10 mouse cellular contexts compared by ENCODE assay signal in the genomic region with DNA sequence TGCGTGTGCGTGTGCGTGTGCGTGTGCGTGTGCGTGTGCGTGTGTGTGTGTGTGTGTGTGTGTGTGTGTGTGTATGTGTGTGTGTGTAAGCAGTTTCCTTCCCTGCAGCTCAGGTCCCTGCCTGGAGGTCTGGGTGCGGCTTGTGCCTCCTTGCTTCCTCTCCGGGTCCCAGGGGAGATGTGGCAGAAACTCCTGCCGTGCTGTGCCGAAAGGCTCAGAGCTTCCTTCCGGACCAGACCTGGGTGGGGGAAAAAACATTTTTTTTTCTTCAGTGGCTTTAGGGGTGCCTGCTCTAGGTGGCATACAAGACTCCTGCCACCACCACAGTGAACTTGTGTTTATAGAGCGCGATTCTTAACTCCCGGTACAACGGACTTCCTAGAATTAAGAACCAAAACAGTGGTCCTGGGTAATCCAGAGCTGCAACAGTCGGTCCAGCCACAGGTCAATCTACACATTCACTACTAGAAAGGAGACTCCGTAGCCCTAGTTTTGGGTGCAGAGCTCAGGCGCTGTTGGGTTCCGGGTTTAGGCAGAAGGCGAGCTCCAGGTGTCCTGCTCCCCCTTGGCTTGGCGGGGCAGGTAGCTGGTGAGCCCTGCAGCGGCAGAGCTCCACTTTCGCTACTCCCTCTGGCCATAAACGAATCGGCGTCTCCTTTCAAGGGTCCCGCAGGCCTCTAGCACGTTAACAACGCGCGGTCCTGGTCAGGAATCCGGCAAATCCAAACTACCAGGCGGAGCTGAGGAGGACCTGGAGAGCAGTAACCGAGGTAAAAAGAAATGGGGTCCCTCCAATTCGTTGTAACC. TPM values are rescaled to one million over a fixed set of nuclear protein-coding genes. Genes with fewer than 3 reads are reported as not detected.
DNase-seq lines count a peak whose midpoint lies in the region; ATAC-seq lines count a peak whose summit lies in the region.
"Had no signal": no experiment of that assay in that cellular context is flagged by ENCODE, and none has a peak within 500 bp of the region (broad histone marks: within the 10 kb centered on the region; RNA-seq: fewer than 3 reads in every experiment).

A gene (plus strand): TSS at position 535 of the 807 bp plus-strand sequence.

- H3K36me3 ChIP-seq in forebrain, embryonic 11.5 days (ENCODE audit: control insufficient read depth, insufficient read depth, low read length), result no peaks in the 10 kb centered on the region
- no peaks in the 10 kb centered on the region for H3K36me3 ChIP-seq in forebrain, embryonic 14.5 days (ENCODE audit: control insufficient read depth, insufficient read depth, low read length)
- H3K36me3 ChIP-seq in limb, embryonic 10.5 days, result no peaks in the 10 kb centered on the region
- H3K36me3 ChIP-seq in neural tube, embryonic 11.5 days (ENCODE audit: control insufficient read depth, insufficient read depth, low read length), result no peaks in the 10 kb centered on the region

- no peak within 1 kb of the TSS for H3K9ac ChIP-seq in forebrain, embryonic 11.5 days (ENCODE audit: low read length)
- no peak within 1 kb of the TSS for H3K9ac ChIP-seq in forebrain, embryonic 14.5 days (ENCODE audit: low read length)
- no peak within 1 kb of the TSS for H3K9ac ChIP-seq in neural tube, embryonic 11.5 days (ENCODE audit: low read length)

- no peak within 1 kb of the TSS for H3K27ac ChIP-seq in forebrain, embryonic 11.5 days (ENCODE audit: low read depth, low read length)
- H3K27ac ChIP-seq in forebrain, embryonic 14.5 days (ENCODE audit: low read depth, low read length), result no peak within 1 kb of the TSS
- no peak within 1 kb of the TSS for H3K27ac ChIP-seq in limb, embryonic 10.5 days
- H3K27ac ChIP-seq in neural tube, embryonic 11.5 days (ENCODE audit: low read depth, low read length), result no peak within 1 kb of the TSS

- no peak within 1 kb of the TSS; the same call in 1 of the 2 replicates for H3K4me2 ChIP-seq in forebrain, embryonic 11.5 days (ENCODE audit: low read depth, low read length, severe bottlenecking)
- no peak within 1 kb of the TSS for H3K4me2 ChIP-seq in forebrain, embryonic 14.5 days (ENCODE audit: low read length)
- 0 out of 2 replicates have a peak within 1 kb of the TSS, but pooled peaks have one; percentile 7 for H3K4me2 ChIP-seq in neural tube, embryonic 11.5 days (ENCODE audit: low read depth)

- peaks cover 53% of the 10 kb centered on the region for H3K27me3 ChIP-seq in forebrain, embryonic 11.5 days (ENCODE audit: control insufficient read depth, insufficient read depth, low read length)
- peaks cover 43% of the 10 kb centered on the region for H3K27me3 ChIP-seq in forebrain, embryonic 14.5 days (replicated peaks; ENCODE audit: control insufficient read depth, insufficient read depth, low read length)
- H3K27me3 ChIP-seq in limb, embryonic 10.5 days (ENCODE audit: low read depth, poor library complexity, severe bottlenecking), result peaks cover 77% of the 10 kb centered on the region
- peaks cover 51% of the 10 kb centered on the region for H3K27me3 ChIP-seq in neural tube, embryonic 11.5 days (ENCODE audit: control insufficient read depth, insufficient read depth, low read length)

- H3K4me1 ChIP-seq in forebrain, embryonic 11.5 days (replicated peaks; ENCODE audit: control insufficient read depth, insufficient read depth, low read length), result peaks cover 20% of the 10 kb centered on the region
- H3K4me1 ChIP-seq in forebrain, embryonic 14.5 days (ENCODE audit: control insufficient read depth, insufficient read depth, low read length), result no peaks in the 10 kb centered on the region
- peaks cover 41% of the 10 kb centered on the region for H3K4me1 ChIP-seq in limb, embryonic 10.5 days
- 0 out of 2 replicates have a peak, but pooled peaks cover 3% of the 10 kb centered on the region for H3K4me1 ChIP-seq in neural tube, embryonic 11.5 days (ENCODE audit: control insufficient read depth, insufficient read depth, low read length)

- no peak within 1 kb of the TSS for H3K4me3 ChIP-seq in forebrain, embryonic 11.5 days (ENCODE audit: low read depth, low read length)
- no peak within 1 kb of the TSS for H3K4me3 ChIP-seq in forebrain, embryonic 14.5 days (ENCODE audit: low read depth, low read length)
- peak within 1 kb of the TSS; percentile 31 for H3K4me3 ChIP-seq in limb, embryonic 10.5 days
- H3K4me3 ChIP-seq in neural tube, embryonic 11.5 days (ENCODE audit: low read depth, low read length), result no peak within 1 kb of the TSS

- WGBS in forebrain, embryonic 11.5 days, result 4% methylated on average over 34 of the region's 36 CpGs
- WGBS in forebrain, embryonic 14.5 days, result 2% methylated on average over 32 of the region's 36 CpGs
- WGBS in limb, embryonic 10.5 days, result 3% methylated on average over 36 of the region's 36 CpGs
- WGBS in neural tube, embryonic 11.5 days, result 4% methylated on average over 33 of the region's 36 CpGs

- peak; percentile 55 for DNase-seq in forebrain, embryonic 11.5 days (ENCODE audit: low spot score)
- DNase-seq in forebrain, embryonic 14.5 days (ENCODE audit: low spot score), result no peak
- no peak for DNase-seq in urinary bladder, adult 2 months (ENCODE audit: low spot score)
- DNase-seq in urinary bladder, postnatal 25 days (ENCODE audit: low spot score), result no peak
- DNase-seq in limb, embryonic 10.5 days (ENCODE audit: low spot score), result peak; percentile 59
- peak; percentile 41 for DNase-seq in neural tube, embryonic 11.5 days (ENCODE audit: low spot score)
- no peak for DNase-seq in layer of hippocampus, postnatal 25 days (ENCODE audit: extremely low spot score in 1 of 2, low spot score in 1 of 2)
- DNase-seq in thymus, postnatal 0 days (ENCODE audit: low spot score), result no peak

- no peaks in the 10 kb centered on the region for H3K9me3 ChIP-seq in forebrain, embryonic 11.5 days (ENCODE audit: control insufficient read depth, low read length)
- no peaks in the 10 kb centered on the region for H3K9me3 ChIP-seq in forebrain, embryonic 14.5 days (replicated peaks; ENCODE audit: control insufficient read depth, low read length)
- H3K9me3 ChIP-seq in limb, embryonic 10.5 days (replicated peaks), result no peaks in the 10 kb centered on the region
- H3K9me3 ChIP-seq in neural tube, embryonic 11.5 days (ENCODE audit: control insufficient read depth, low read length), result no peaks in the 10 kb centered on the region

- no peak for ATAC-seq in forebrain, embryonic 11.5 days (replicated peaks; ENCODE audit: low FRiP score)
- no peak for ATAC-seq in forebrain, embryonic 14.5 days
- ATAC-seq in neural tube, embryonic 11.5 days (ENCODE audit: insufficient read depth, low FRiP score, low TSS enrichment), result no peak

RNA-seq across cellular contexts. Expression of the gene that starts here (rescaled TPM):
- polyA plus RNA-seq in forebrain, embryonic 11.5 days (2014; fragmentation: Nextera tagmentation; extraction: Ambion mirVana), result not detected in 2 replicates
- polyA plus RNA-seq in forebrain, embryonic 14.5 days (2014; fragmentation: Nextera tagmentation; extraction: Ambion mirVana), result 0.09 and 0.14 TPM in 2 replicates
- 11.7 and 12.5 TPM in 2 replicates for polyA plus RNA-seq in urinary bladder, adult 2 months (2012; rRNA removed)
- polyA plus RNA-seq in limb, embryonic 10.5 days (2016; fragmentation: Nextera tagmentation; extraction: Ambion mirVana), result 0.14 TPM in 1 of 2 replicates, not detected in the other
- polyA plus RNA-seq in neural tube, embryonic 11.5 days (2014; fragmentation: Nextera tagmentation; extraction: Ambion mirVana), result 0.09 and 0.28 TPM in 2 replicates
- under 1 TPM; 0.12 to 0.16 TPM for total RNA-seq in layer of hippocampus, postnatal 25 days (2021)
- polyA plus RNA-seq in thymus, postnatal 0 days (2015; fragmentation: Nextera tagmentation; extraction: Ambion mirVana), result not detected in 2 replicates
- total RNA-seq: heart, postnatal 10 days; MEL had no signal

Comparison
In these comparisons a context has a peak if more than half of its experiments do, and no peak if none do; other contexts are left out.
1. Peak in DNase-seq in forebrain, embryonic 11.5 days; RNA of the gene not detected or under 1 TPM.
2. Peak in DNase-seq and H3K4me3 ChIP-seq in limb, embryonic 10.5 days; RNA of the gene not detected or under 1 TPM.
3. Peak in DNase-seq and H3K4me2 ChIP-seq in neural tube, embryonic 11.5 days; RNA of the gene not detected or under 1 TPM.